Mouse (Mus musculus): ENCODE results near the gene Stat5a. TPM values are rescaled to one million over a fixed set of nuclear protein-coding genes. Genes with fewer than 3 reads are reported as not detected.

The Stat5a gene
- polyA plus RNA-seq, 2 experiments, result 7.2 to 7.8 TPM

- Histone ChIP-seq H3K36me3 (replicated peaks; ENCODE audit: control insufficient read depth, insufficient read depth, low read depth) (peaks cover 25% of the 10 kb centered on the region), H3K4me1 (replicated peaks; ENCODE audit: control insufficient read depth in 2 of 2, insufficient read depth in 2 of 2, low read length in 1 of 2) (peaks cover 0 to 6% of the 10 kb centered on the region in 2 experiments; a peak in 3 of 4 replicates), H3K9me3 (ENCODE audit: control insufficient read depth, low read length) (no peaks in the 10 kb centered on the region), H3K27ac (no peak overlapping the region), H3K27me3 (ENCODE audit: control insufficient read depth, insufficient read depth, low read length) (no peaks in the 10 kb centered on the region), H3K9ac (replicated peaks) (no peak overlapping the region), H3K4me2 (ENCODE audit: low read depth) (no peak overlapping the region), H3K4me3 (ENCODE audit: insufficient read depth in 1 of 2, low read depth in 2 of 2, low read length in 2 of 2) (no peak overlapping the region)
- TF ChIP-seq EP300 (IDR thresholded peaks at IDR 0.05; ENCODE audit: low read depth) (no peak), CTCF (IDR thresholded peaks at IDR 0.05; ENCODE audit: low read depth) (no peak)
- DNase-seq (ENCODE audit: low read depth in 3 of 3, low spot score in 3 of 3) (no peak), ATAC-seq (ENCODE audit: insufficient read depth) (no peak)
- WGBS (ENCODE audit: insufficient replicate concordance), result 83% methylated on average over 16 of the region's 16 CpGs
Measured at GRCm38 (mm10) chr11:100898441-100899199, 39.5 kb downstream of the Stat5a start.

- H3K4me2 ChIP-seq (ENCODE audit: low read depth), result no peak overlapping the region
- DNase-seq (ENCODE audit: low read depth in 3 of 3, low spot score in 3 of 3), result no peak
- no peak for ATAC-seq (ENCODE audit: insufficient read depth)
- no peak for TF ChIP-seq CTCF (IDR thresholded peaks at IDR 0.05; ENCODE audit: low read depth)
- TF ChIP-seq EP300 (IDR thresholded peaks at IDR 0.05; ENCODE audit: low read depth), result no peak
- no peak overlapping the region for H3K4me3 ChIP-seq (ENCODE audit: insufficient read depth in 1 of 2, low read depth in 2 of 2, low read length in 2 of 2)
- peaks cover 24% of the 10 kb centered on the region for H3K36me3 ChIP-seq (replicated peaks; ENCODE audit: control insufficient read depth, insufficient read depth, low read depth)
- WGBS (ENCODE audit: insufficient replicate concordance), result 81% methylated on average over 17 of the region's 20 CpGs
- H3K9ac ChIP-seq (replicated peaks), result no peak overlapping the region
- no peaks in the 10 kb centered on the region for H3K9me3 ChIP-seq (ENCODE audit: control insufficient read depth, low read length)
- H3K27ac ChIP-seq, result no peak overlapping the region
- peaks cover 6 to 12% of the 10 kb centered on the region in 2 experiments; a peak in 3 of 4 replicates for H3K4me1 ChIP-seq (replicated peaks; ENCODE audit: control insufficient read depth in 2 of 2, insufficient read depth in 2 of 2, low read length in 1 of 2)
- H3K27me3 ChIP-seq (ENCODE audit: control insufficient read depth, insufficient read depth, low read length), result no peaks in the 10 kb centered on the region
Measured at GRCm38 (mm10) chr11:100904580-100905351, 45.6 kb downstream of the Stat5a start.

GRCm38 (mm10) chr11:100905929-100906328 is 46.8 kb downstream of the Stat5a start:
- no peak overlapping the region for H3K4me2 ChIP-seq (ENCODE audit: low read depth)
- H3K36me3 ChIP-seq (replicated peaks; ENCODE audit: control insufficient read depth, insufficient read depth, low read depth), result peaks cover 24% of the 10 kb centered on the region

GRCm38 (mm10) chr11:100906885-100907284 is 47.7 kb downstream of the Stat5a start:
- no peak for ATAC-seq (ENCODE audit: insufficient read depth)
- Histone ChIP-seq H3K9ac (replicated peaks) (no peak overlapping the region), H3K36me3 (replicated peaks; ENCODE audit: control insufficient read depth, insufficient read depth, low read depth) (peaks cover 20% of the 10 kb centered on the region)

More at GRCm38 (mm10) chr11:100905929-100906328, 46.8 kb downstream of the Stat5a start:
- H3K4me3 ChIP-seq (ENCODE audit: insufficient read depth in 1 of 2, low read depth in 2 of 2, low read length in 2 of 2), result no peak overlapping the region
- WGBS (ENCODE audit: insufficient replicate concordance), result 32% methylated on average over 1 of the region's 1 CpGs
- no peak for ATAC-seq (ENCODE audit: insufficient read depth)
- DNase-seq (ENCODE audit: low read depth in 3 of 3, low spot score in 3 of 3), result no peak
- H3K4me1 ChIP-seq (replicated peaks; ENCODE audit: control insufficient read depth in 2 of 2, insufficient read depth in 2 of 2, low read length in 1 of 2), result peaks cover 6 to 12% of the 10 kb centered on the region in 2 experiments; a peak in 3 of 4 replicates
- no peak overlapping the region for H3K9ac ChIP-seq (replicated peaks)
- no peaks in the 10 kb centered on the region for H3K27me3 ChIP-seq (ENCODE audit: control insufficient read depth, insufficient read depth, low read length)
- no peak for TF ChIP-seq CTCF (IDR thresholded peaks at IDR 0.05; ENCODE audit: low read depth)
- TF ChIP-seq EP300 (IDR thresholded peaks at IDR 0.05; ENCODE audit: low read depth), result no peak
- H3K9me3 ChIP-seq (ENCODE audit: control insufficient read depth, low read length), result no peaks in the 10 kb centered on the region
- no peak overlapping the region for H3K27ac ChIP-seq

GRCm38 (mm10) chr11:100908112-100908511 is 49.0 kb downstream of the Stat5a start:
- DNase-seq (ENCODE audit: low read depth in 3 of 3, low spot score in 3 of 3) (no peak), ATAC-seq (ENCODE audit: insufficient read depth) (no peak)
- Histone ChIP-seq H3K4me1 (replicated peaks; ENCODE audit: control insufficient read depth in 2 of 2, insufficient read depth in 2 of 2, low read length in 1 of 2) (peaks cover 6 to 15% of the 10 kb centered on the region in 2 experiments; a peak in 3 of 4 replicates), H3K4me3 (ENCODE audit: insufficient read depth in 1 of 2, low read depth in 2 of 2, low read length in 2 of 2) (no peak overlapping the region), H3K9me3 (ENCODE audit: control insufficient read depth, low read length) (no peaks in the 10 kb centered on the region), H3K27ac (no peak overlapping the region), H3K9ac (replicated peaks) (no peak overlapping the region), H3K36me3 (replicated peaks; ENCODE audit: control insufficient read depth, insufficient read depth, low read depth) (peaks cover 13% of the 10 kb centered on the region), H3K4me2 (ENCODE audit: low read depth) (no peak overlapping the region), H3K27me3 (ENCODE audit: control insufficient read depth, insufficient read depth, low read length) (no peaks in the 10 kb centered on the region)
- WGBS (ENCODE audit: insufficient replicate concordance), result 66% methylated on average over 2 of the region's 2 CpGs
- no peak for TF ChIP-seq CTCF (IDR thresholded peaks at IDR 0.05; ENCODE audit: low read depth)
- TF ChIP-seq EP300 (IDR thresholded peaks at IDR 0.05; ENCODE audit: low read depth), result no peak

More at GRCm38 (mm10) chr11:100906885-100907284, 47.7 kb downstream of the Stat5a start:
- 45% methylated on average over 4 of the region's 4 CpGs for WGBS (ENCODE audit: insufficient replicate concordance)
- no peaks in the 10 kb centered on the region for H3K9me3 ChIP-seq (ENCODE audit: control insufficient read depth, low read length)
- TF ChIP-seq EP300 (IDR thresholded peaks at IDR 0.05; ENCODE audit: low read depth) (no peak), CTCF (IDR thresholded peaks at IDR 0.05; ENCODE audit: low read depth) (no peak)
- peaks cover 6 to 12% of the 10 kb centered on the region in 2 experiments; a peak in 3 of 4 replicates for H3K4me1 ChIP-seq (replicated peaks; ENCODE audit: control insufficient read depth in 2 of 2, insufficient read depth in 2 of 2, low read length in 1 of 2)
- H3K4me3 ChIP-seq (ENCODE audit: insufficient read depth in 1 of 2, low read depth in 2 of 2, low read length in 2 of 2), result no peak overlapping the region
- no peak for DNase-seq (ENCODE audit: low read depth in 3 of 3, low spot score in 3 of 3)
- H3K27ac ChIP-seq, result no peak overlapping the region
- H3K27me3 ChIP-seq (ENCODE audit: control insufficient read depth, insufficient read depth, low read length), result no peaks in the 10 kb centered on the region
- H3K4me2 ChIP-seq (ENCODE audit: low read depth), result no peak overlapping the region
